Mouse (Mus musculus) MEL (cell line): ENCODE measurements around the gene Lcp1. TPM values are rescaled to one million over a fixed set of nuclear protein-coding genes. Genes with fewer than 3 reads are reported as not detected.

Experiments used
- DNase-seq: peaks from one replicate; pipeline ENCODE4 v3.0.0; 2011; ENCODE audit warnings: low read depth, low spot score
- H3K27ac ChIP-seq: 2 replicates; pipeline ENCODE4 v1.5.1; 2012; ENCODE audit warnings: low read depth, mild to moderate bottlenecking, control low read depth, low read length, moderate library complexity; ENCODE audit not compliant: control insufficient read depth
- H3K27me3 ChIP-seq, 2 experiments: fragments of 150-350 bp in 1 of 2; sonication (generic) in 1 of 2; 2 replicates each; pipeline ENCODE4 v1.6.1; 2012; ENCODE audit warnings: low read length in 2 of 2, mild to moderate bottlenecking in 2 of 2, improper control_type of control experiment in 1 of 2, moderate library complexity in 1 of 2; ENCODE audit not compliant: insufficient read depth in 2 of 2, control insufficient read depth in 1 of 2
- H3K36me3 ChIP-seq, 2 experiments: 2 replicates each; pipeline ENCODE4 v1.6.1; 2012 to 2014; ENCODE audit warnings: low read length in 2 of 2, improper control_type of control experiment in 1 of 2, inconsistent platforms in 1 of 2, mild to moderate bottlenecking in 1 of 2; ENCODE audit not compliant: insufficient read depth in 2 of 2, control insufficient read depth in 1 of 2
- H3K4me1 ChIP-seq, 2 experiments: fragments of 150-350 bp in 1 of 2; sonication (generic) in 1 of 2; 2 replicates each; pipeline ENCODE4 v1.6.1; 2012; ENCODE audit warnings: low read length in 2 of 2, improper control_type of control experiment in 1 of 2, mild to moderate bottlenecking in 1 of 2; ENCODE audit not compliant: insufficient read depth in 2 of 2, control insufficient read depth in 1 of 2
- H3K4me3 ChIP-seq, 2 experiments: fragments of 150-350 bp in 1 of 2; sonication (generic) in 1 of 2; 2 replicates each; pipeline ENCODE4 v1.5.1; 2012; ENCODE audit warnings: low read depth in 2 of 2, low read length in 2 of 2, mild to moderate bottlenecking in 2 of 2, moderate library complexity in 2 of 2, control low read depth in 1 of 2, improper control_type of control experiment in 1 of 2; ENCODE audit not compliant: control insufficient read depth in 1 of 2, insufficient read depth in 1 of 2
- H3K79me2 ChIP-seq: 2 replicates; pipeline ENCODE4 v1.6.1; 2012; ENCODE audit warnings: mild to moderate bottlenecking, low read length, moderate library complexity; ENCODE audit not compliant: control insufficient read depth, poor library complexity, insufficient read depth
- H3K9ac ChIP-seq: 2 replicates; pipeline ENCODE4 v1.6.1; 2012; ENCODE audit warnings: low read depth, mild to moderate bottlenecking, control low read depth, low read length, moderate library complexity; ENCODE audit not compliant: control insufficient read depth, poor library complexity, severe bottlenecking
- H3K9me3 ChIP-seq: fragments of 150-350 bp; sonication (generic); replicated peaks from 2 replicates; pipeline ENCODE4 v1.6.1; 2012; ENCODE audit warnings: mild to moderate bottlenecking, low read length, improper control_type of control experiment, moderate library complexity; ENCODE audit not compliant: insufficient read depth
- CHD1 ChIP-seq: IDR thresholded peaks from 2 replicates; pipeline ENCODE4 v1.6.1; 2012; ENCODE audit warnings: low read depth, mild to moderate bottlenecking, inconsistent platforms, low read length, improper control_type of control experiment
- EP300 ChIP-seq, 2 experiments: IDR thresholded peaks; 2 replicates each; pipeline ENCODE4 v1.6.1; 2011; ENCODE audit warnings: improper control_type of control experiment in 2 of 2, low read length in 2 of 2, low read depth in 1 of 2, mild to moderate bottlenecking in 1 of 2
- GABPA ChIP-seq: IDR thresholded peaks from 2 replicates; pipeline ENCODE4 v1.6.1; 2012; ENCODE audit warnings: low read depth, mild to moderate bottlenecking, inconsistent platforms, low read length, improper control_type of control experiment, moderate library complexity
- GATA1 ChIP-seq: IDR thresholded peaks from 2 replicates; pipeline ENCODE4 v1.6.1; 2011; ENCODE audit warnings: low read depth, low read length, improper control_type of control experiment
- MAFK ChIP-seq: IDR thresholded peaks from 2 replicates; pipeline ENCODE4 v1.6.1; 2011; ENCODE audit warnings: low read depth, mild to moderate bottlenecking, low read length, improper control_type of control experiment, borderline replicate concordance
- MXI1 ChIP-seq: IDR thresholded peaks from 2 replicates; pipeline ENCODE4 v1.6.1; 2011; ENCODE audit warnings: mild to moderate bottlenecking, low read depth, low read length, improper control_type of control experiment
- MYB ChIP-seq: IDR thresholded peaks from 2 replicates; pipeline ENCODE4 v1.6.1; 2011; ENCODE audit warnings: mild to moderate bottlenecking, low read depth, low read length, improper control_type of control experiment
- NELFE ChIP-seq: IDR thresholded peaks from 2 replicates; pipeline ENCODE4 v1.6.1; 2011; ENCODE audit warnings: low read depth, low read length, improper control_type of control experiment
- NRF1 ChIP-seq: IDR thresholded peaks from 2 replicates; pipeline ENCODE4 v1.6.1; 2014; ENCODE audit warnings: low read depth, mild to moderate bottlenecking, inconsistent platforms, low read length, improper control_type of control experiment, moderate library complexity; ENCODE audit not compliant: poor library complexity, insufficient read depth, severe bottlenecking
- POLR2A ChIP-seq, 2 experiments: IDR thresholded peaks; 2 replicates each; pipeline ENCODE4 v1.6.1; 2011 to 2012; ENCODE audit warnings: low read length in 2 of 2, mild to moderate bottlenecking in 2 of 2, control low read depth in 1 of 2, improper control_type of control experiment in 1 of 2, low read depth in 1 of 2, moderate library complexity in 1 of 2; ENCODE audit not compliant: control insufficient read depth in 1 of 2, insufficient read depth in 1 of 2, poor library complexity in 1 of 2
- POLR2AphosphoS2 ChIP-seq: IDR thresholded peaks from 2 replicates; pipeline ENCODE4 v1.6.1; 2011; ENCODE audit warnings: low read length, improper control_type of control experiment
- POLR2AphosphoS5 ChIP-seq: IDR thresholded peaks from 2 replicates; pipeline ENCODE4 v1.6.1; 2012; ENCODE audit warnings: low read depth, borderline replicate concordance, mild to moderate bottlenecking, inconsistent platforms, low read length, moderate library complexity, mixed read lengths
- RAD21 ChIP-seq: IDR thresholded peaks from 2 replicates; pipeline ENCODE4 v1.6.1; 2011; ENCODE audit warnings: mild to moderate bottlenecking, low read depth, low read length, improper control_type of control experiment
- SMC3 ChIP-seq: IDR thresholded peaks from 2 replicates; pipeline ENCODE4 v1.6.1; 2011; ENCODE audit warnings: low read depth, low read length, improper control_type of control experiment
- TAL1 ChIP-seq: IDR thresholded peaks from 2 replicates; pipeline ENCODE4 v1.6.1; 2012; ENCODE audit warnings: mild to moderate bottlenecking, inconsistent platforms, low read length, moderate library complexity, mixed read lengths
- UBTF ChIP-seq: IDR thresholded peaks from 2 replicates; pipeline ENCODE4 v1.6.1; 2012; ENCODE audit warnings: low read depth, mild to moderate bottlenecking, inconsistent platforms, low read length, improper control_type of control experiment, moderate library complexity, borderline replicate concordance; ENCODE audit not compliant: insufficient read depth
- USF1 ChIP-seq: IDR thresholded peaks from 2 replicates; pipeline ENCODE4 v1.6.1; 2014; ENCODE audit warnings: low read depth, mild to moderate bottlenecking, inconsistent platforms, low read length, improper control_type of control experiment, moderate library complexity
- USF2 ChIP-seq, 2 experiments: IDR thresholded peaks; 2 replicates each; pipeline ENCODE4 v1.6.1; 2011 to 2012; ENCODE audit warnings: improper control_type of control experiment in 2 of 2, low read length in 2 of 2, borderline replicate concordance in 1 of 2, inconsistent platforms in 1 of 2, low read depth in 1 of 2, mild to moderate bottlenecking in 1 of 2; ENCODE audit not compliant: insufficient read depth in 1 of 2
- ZC3H11A ChIP-seq: IDR thresholded peaks from 2 replicates; pipeline ENCODE4 v1.6.1; 2012; ENCODE audit warnings: low read depth, mild to moderate bottlenecking, inconsistent platforms, low read length, improper control_type of control experiment
- ZMIZ1 ChIP-seq: IDR thresholded peaks from 2 replicates; pipeline ENCODE4 v1.6.1; 2012; ENCODE audit warnings: low read depth, mild to moderate bottlenecking, inconsistent platforms, low read length, improper control_type of control experiment, moderate library complexity
- polyA plus RNA-seq, 2 experiments: library from polyadenylated mRNA; stranded (reverse) in 1 of 2; unstranded in 1 of 2; fragments of >175 nt in 1 of 2; fragments of >200 nt in 1 of 2; gene quantifications; 2 replicates each; pipeline versions ENCODE4 v1.2.1 to v1.2.4; 2012; ENCODE audit warnings: low replicate concordance in 2 of 2, low read depth in 1 of 2; ENCODE audit not compliant: insufficient read length in 2 of 2, insufficient read depth in 1 of 2, missing spikeins in 1 of 2
- total RNA-seq: library from RNA; depleted of rRNA; stranded (reverse); fragments of 300-350 nt; gene quantifications from 2 replicates; pipeline ENCODE4 v1.2.3, GENCODE M21; 2012

The Lcp1 gene
- total and polyA plus RNA-seq, 3 experiments = 11.0 to 20.3 TPM; not detected in 1

GRCm38 (mm10) chr14:75189031-75189430, 58.1 kb downstream of the Lcp1 start:
- H3K4me3 ChIP-seq = no peak overlapping the region
- no peaks in the 10 kb centered on the region for H3K79me2 ChIP-seq
- no peak overlapping the region for H3K9ac ChIP-seq
- no peak for DNase-seq
- H3K36me3 ChIP-seq = peaks cover 2 to 14% of the 10 kb centered on the region in 2 experiments; a peak in 3 of 4 replicates
- TF ChIP-seq TAL1 (no peak), USF2 (IDR thresholded peaks at IDR 0.05; ENCODE audit: borderline replicate concordance in 1 of 2, insufficient read depth in 1 of 2, low read depth in 1 of 2, low read length in 2 of 2) (no peak), POLR2AphosphoS2 (no peak), MXI1 (no peak), POLR2A (IDR thresholded peaks at IDR 0.05; ENCODE audit: control insufficient read depth in 1 of 2, insufficient read depth in 1 of 2, low read depth in 1 of 2, low read length in 2 of 2, poor library complexity in 1 of 2) (no peak), EP300 (IDR thresholded peaks at IDR 0.05; ENCODE audit: low read depth in 1 of 2, low read length in 2 of 2) (no peak)
- H3K27ac ChIP-seq = no peak overlapping the region
- no peaks in the 10 kb centered on the region for H3K9me3 ChIP-seq
- no peaks in the 10 kb centered on the region for H3K27me3 ChIP-seq
- peaks cover 3 to 13% of the 10 kb centered on the region in 2 experiments; a peak in 3 of 4 replicates for H3K4me1 ChIP-seq

GRCm38 (mm10) chr14:75190683-75191082, 59.8 kb downstream of the Lcp1 start:
- no peak for TF ChIP-seq POLR2AphosphoS2
- no peak for TF ChIP-seq USF1
- TF ChIP-seq, all 39 proteins: peak for 0
- peaks cover 3 to 13% of the 10 kb centered on the region in 2 experiments; a peak in 3 of 4 replicates for H3K4me1 ChIP-seq
- peaks cover 2 to 14% of the 10 kb centered on the region in 2 experiments; a peak in 3 of 4 replicates for H3K36me3 ChIP-seq
- no peak overlapping the region for H3K4me3 ChIP-seq
- H3K27ac ChIP-seq = no peak overlapping the region
- H3K9me3 ChIP-seq = no peaks in the 10 kb centered on the region
- no peak overlapping the region for H3K9ac ChIP-seq
- H3K27me3 ChIP-seq = no peaks in the 10 kb centered on the region
- H3K79me2 ChIP-seq = no peaks in the 10 kb centered on the region
- DNase-seq = no peak

- H3K4me3 ChIP-seq = no peak overlapping the region
- H3K4me1 ChIP-seq = peaks cover 3 to 5% of the 10 kb centered on the region in 2 experiments
- no peaks in the 10 kb centered on the region for H3K27me3 ChIP-seq
- H3K79me2 ChIP-seq = no peaks in the 10 kb centered on the region
- no peak overlapping the region for H3K27ac ChIP-seq
- H3K9me3 ChIP-seq = no peaks in the 10 kb centered on the region
- peaks cover 0 to 6% of the 10 kb centered on the region in 2 experiments; a peak in 3 of 4 replicates for H3K36me3 ChIP-seq
- no peak for DNase-seq
- TF ChIP-seq NRF1 (no peak), GATA1 (no peak), UBTF (no peak), MAFK (no peak), ZC3H11A (no peak), NELFE (no peak), USF1 (no peak), CHD1 (no peak), POLR2AphosphoS5 (no peak), SMC3 (no peak), MYB (no peak), ZMIZ1 (no peak), GABPA (no peak), RAD21 (no peak)
- H3K9ac ChIP-seq = no peak overlapping the region
Observed at GRCm38 (mm10) chr14:75192427-75192826, 61.5 kb downstream of the Lcp1 start.
